Mouse (Mus musculus) stomach, postnatal 0 days (tissue): ENCODE measurements around the gene Ngly1. TPM values are rescaled to one million over a fixed set of nuclear protein-coding genes. Genes with fewer than 3 reads are reported as not detected.

Experiments
- ATAC-seq: fragments of 200-750 bp; cut with Nextera tagmentation; 2 replicates; pipeline ENCODE4 v1.8.0; 2017; ENCODE audit not compliant: low FRiP score, low TSS enrichment
- DNase-seq: peaks from one replicate; pipeline ENCODE4 v3.0.0-alpha.2; 2016; ENCODE audit warnings: low spot score
- H3K27ac ChIP-seq: fragments of 300-500 bp; sonication (generic); replicated peaks from 2 replicates; pipeline ENCODE4 v1.5.1; 2014; ENCODE audit warnings: mild to moderate bottlenecking, control low read depth
- H3K27me3 ChIP-seq: fragments of 300-500 bp; sonication (generic); 2 replicates; pipeline ENCODE4 v1.6.1; 2014; ENCODE audit warnings: low read length; ENCODE audit not compliant: control insufficient read depth, insufficient read depth
- H3K36me3 ChIP-seq: fragments of 300-500 bp; sonication (generic); 2 replicates; pipeline ENCODE4 v1.6.1; 2014; ENCODE audit warnings: low read length, mixed read lengths; ENCODE audit not compliant: control insufficient read depth, insufficient read depth
- H3K4me1 ChIP-seq: fragments of 300-500 bp; sonication (generic); replicated peaks from 2 replicates; pipeline ENCODE4 v1.6.1; 2014; ENCODE audit warnings: antibody characterized with exemption; ENCODE audit not compliant: control insufficient read depth, insufficient read depth
- H3K4me2 ChIP-seq: fragments of 300-500 bp; sonication (generic); replicated peaks from 2 replicates; pipeline ENCODE4 v1.6.1; 2014; ENCODE audit warnings: low read depth, mild to moderate bottlenecking, control low read depth, moderate library complexity
- H3K4me3 ChIP-seq: fragments of 300-500 bp; sonication (generic); 2 replicates; pipeline ENCODE4 v1.5.1; 2014; ENCODE audit warnings: low read depth, low read length, control low read depth
- H3K9ac ChIP-seq: fragments of 300-500 bp; sonication (generic); 2 replicates; pipeline ENCODE4 v1.6.1; 2014; ENCODE audit warnings: mild to moderate bottlenecking, low read length, control low read depth, mixed read lengths
- H3K9me3 ChIP-seq: fragments of 300-500 bp; sonication (generic); 2 replicates; pipeline ENCODE4 v1.6.1; 2016; ENCODE audit warnings: low read length; ENCODE audit not compliant: control insufficient read depth
- CTCF ChIP-seq: IDR thresholded peaks from 2 replicates; pipeline ENCODE4 v1.5.1; 2016; ENCODE audit warnings: antibody characterized with exemption, low read depth, mild to moderate bottlenecking, moderate library complexity
- EP300 ChIP-seq: optimal IDR thresholded peaks from 2 replicates; pipeline ENCODE3; 2016; ENCODE audit warnings: antibody characterized with exemption
- WGBS: fragments of 180-500 bp; shearing (Covaris S2); extraction: QIAGEN DNeasy Blood & Tissue Kit; methylation state at CpG from one replicate; pipeline ENCODE4 v1.1.7; 2014; 5-methylcytosine and 5-hydroxymethylcytosine counted together
- polyA plus RNA-seq: library from polyadenylated mRNA; unstranded; fragments of >200 nt; fragmentation: Nextera tagmentation; extraction: Ambion mirVana; gene quantifications from 2 replicates; pipeline ENCODE4 v1.2.1, GENCODE M21; 2015

The Ngly1 gene
- polyA plus RNA-seq, 1 experiment from 2014 or later = 35.2 TPM

- Histone ChIP-seq H3K4me3 (peak overlapping the region; percentile 76), H3K27ac (peak overlapping the region; percentile 95), H3K9ac (peak overlapping the region; percentile 98), H3K4me1 (no peaks in the 10 kb centered on the region; the same call in 1 of the 2 replicates), H3K36me3 (no peaks in the 10 kb centered on the region), H3K9me3 (no peaks in the 10 kb centered on the region), H3K4me2 (peak overlapping the region; percentile 81), H3K27me3 (no peaks in the 10 kb centered on the region)
- WGBS = 58% methylated on average over 3 of the region's 3 CpGs
- TF ChIP-seq EP300 = no peak
- TF ChIP-seq CTCF = no peak
- no peak for DNase-seq
- ATAC-seq = no peak
Observed at GRCm38 (mm10) chr14:16250099-16250498, 1.0 kb downstream of the Ngly1 start.

- Histone ChIP-seq H3K36me3 (peaks cover 5% of the 10 kb centered on the region; the same call in 1 of the 2 replicates), H3K9ac (no peak overlapping the region), H3K27me3 (no peaks in the 10 kb centered on the region), H3K4me1 (no peaks in the 10 kb centered on the region; the same call in 1 of the 2 replicates), H3K9me3 (no peaks in the 10 kb centered on the region), H3K4me3 (no peak overlapping the region), H3K27ac (0 out of 2 replicates have a peak overlapping the region, but pooled peaks have one; percentile 1), H3K4me2 (no peak overlapping the region)
- TF ChIP-seq EP300 = no peak
- no peak for TF ChIP-seq CTCF
- DNase-seq = no peak
- 81% methylated on average over 3 of the region's 3 CpGs for WGBS
- no peak for ATAC-seq
Observed at GRCm38 (mm10) chr14:16255745-16256144, 6.7 kb downstream of the Ngly1 start.

GRCm38 (mm10) chr14:16256209-16256608 is 7.1 kb downstream of the Ngly1 start:
- no peak overlapping the region for H3K4me3 ChIP-seq
- TF ChIP-seq CTCF (no peak), EP300 (no peak)
- no peak overlapping the region for H3K27ac ChIP-seq
- no peaks in the 10 kb centered on the region for H3K27me3 ChIP-seq
- peaks cover 6% of the 10 kb centered on the region; the same call in 1 of the 2 replicates for H3K36me3 ChIP-seq
- no peak overlapping the region for H3K4me2 ChIP-seq
- ATAC-seq = peak; percentile 45; the same call in 1 of the 2 replicates
- no peaks in the 10 kb centered on the region; the same call in 1 of the 2 replicates for H3K4me1 ChIP-seq
- H3K9ac ChIP-seq = no peak overlapping the region
- no peak for DNase-seq
- 30% methylated on average over 2 of the region's 2 CpGs for WGBS
- no peaks in the 10 kb centered on the region for H3K9me3 ChIP-seq

- Histone ChIP-seq H3K9ac (no peak overlapping the region), H3K4me3 (no peak overlapping the region), H3K27ac (no peak overlapping the region), H3K36me3 (peaks cover 9% of the 10 kb centered on the region; the same call in 1 of the 2 replicates), H3K4me1 (no peaks in the 10 kb centered on the region; the same call in 1 of the 2 replicates), H3K9me3 (no peaks in the 10 kb centered on the region), H3K27me3 (no peaks in the 10 kb centered on the region), H3K4me2 (no peak overlapping the region)
- no peak for DNase-seq
- no peak for ATAC-seq
- TF ChIP-seq CTCF = no peak
- no peak for TF ChIP-seq EP300
- 71% methylated on average over 6 of the region's 6 CpGs for WGBS
Observed at GRCm38 (mm10) chr14:16260541-16260940, 11.5 kb downstream of the Ngly1 start.

GRCm38 (mm10) chr14:16261869-16262268 is 12.8 kb downstream of the Ngly1 start:
- ATAC-seq = no peak
- WGBS = 70% methylated on average over 3 of the region's 3 CpGs
- DNase-seq = no peak
- Histone ChIP-seq H3K4me1 (no peaks in the 10 kb centered on the region), H3K4me3 (no peak overlapping the region), H3K9me3 (no peaks in the 10 kb centered on the region), H3K4me2 (no peak overlapping the region), H3K27ac (no peak overlapping the region), H3K36me3 (peaks cover 9% of the 10 kb centered on the region; the same call in 1 of the 2 replicates), H3K9ac (no peak overlapping the region), H3K27me3 (no peaks in the 10 kb centered on the region)
- TF ChIP-seq EP300 = no peak

GRCm38 (mm10) chr14:16267028-16267427 is 17.9 kb downstream of the Ngly1 start:
- no peaks in the 10 kb centered on the region for H3K9me3 ChIP-seq
- DNase-seq (no peak), ATAC-seq (no peak)
- peaks cover 3% of the 10 kb centered on the region for H3K36me3 ChIP-seq
- no peak overlapping the region for H3K9ac ChIP-seq
- no peak overlapping the region for H3K27ac ChIP-seq
- no peak overlapping the region for H3K4me3 ChIP-seq
- no peaks in the 10 kb centered on the region for H3K4me1 ChIP-seq
- TF ChIP-seq EP300 = no peak
- TF ChIP-seq CTCF = no peak
- no peaks in the 10 kb centered on the region for H3K27me3 ChIP-seq
- no peak overlapping the region for H3K4me2 ChIP-seq
- WGBS = 73% methylated on average over 5 of the region's 5 CpGs
